ENCODE assay signal across 16 mouse cellular contexts in genomic region chr10:83129624-83130218, GRCm38 (mm10).
DNase-seq lines count a peak whose midpoint lies in the region; ATAC-seq and TF ChIP-seq lines count a peak whose summit lies in the region.
"Had no signal": no experiment of that assay in that cellular context is flagged by ENCODE, and none has a peak within 500 bp of the region (broad histone marks: within the 10 kb centered on the region; RNA-seq: fewer than 3 reads in every experiment).

No protein-coding gene starts in this region.

- no peaks in the 10 kb centered on the region for H3K4me1 ChIP-seq in lung, embryonic 14.5 days (ENCODE audit: insufficient read depth)
- H3K4me1 ChIP-seq in limb, embryonic 12.5 days (replicated peaks) = peaks cover 71% of the 10 kb centered on the region
- peaks cover 54% of the 10 kb centered on the region for H3K4me1 ChIP-seq in hindbrain, embryonic 13.5 days (replicated peaks)

- H3K27ac ChIP-seq in lung, embryonic 14.5 days (ENCODE audit: low read depth) = peak overlapping the region; percentile 60; the same call in 1 of the 2 replicates
- peak overlapping the region; percentile 92 for H3K27ac ChIP-seq in limb, embryonic 12.5 days
- H3K27ac ChIP-seq in left cerebral cortex, adult 2 months = no peak overlapping the region
- H3K27ac ChIP-seq in hindbrain, embryonic 13.5 days = no peak overlapping the region
- H3K27ac ChIP-seq: heart, embryonic 15.5 days; macrophage; midbrain, embryonic 15.5 days had no signal

- intact Hi-C loops in left cerebral cortex, adult 2 months (cut with DNase I) = loop anchor here (5.0 kb wide), 1 partner anchor 53 kb away; no protein-coding TSS in a partner anchor
- intact Hi-C loops in heart, postnatal 10 days (cut with DNase I) = no loop called here

- H3K36me3 ChIP-seq in lung, embryonic 14.5 days (ENCODE audit: insufficient read depth) = no peaks in the 10 kb centered on the region
- H3K36me3 ChIP-seq in limb, embryonic 12.5 days = no peaks in the 10 kb centered on the region
- H3K36me3 ChIP-seq in hindbrain, embryonic 13.5 days = no peaks in the 10 kb centered on the region
- H3K36me3 ChIP-seq: heart, embryonic 15.5 days; hindbrain, embryonic 15.5 days; midbrain, embryonic 15.5 days had no signal

- no peak for DNase-seq in lung, embryonic 14.5 days
- DNase-seq in lung, postnatal 25 days (ENCODE audit: low spot score) = no peak
- DNase-seq in CD4-positive helper T cell, adult 2 months (ENCODE audit: low read depth, low spot score) = peak; percentile 35
- no peak for DNase-seq in left cerebral cortex, adult 2 months (ENCODE audit: extremely low spot score in 1 of 2, low spot score in 2 of 2)
- DNase-seq in heart, postnatal 10 days = no peak
- DNase-seq: adrenal gland, postnatal 36 days; cerebellum, postnatal 10 days; heart, adult 18-20 months; kidney, adult 18-20 months had no signal

- TF ChIP-seq CTCF in lung, embryonic 14.5 days (IDR thresholded peaks at IDR 0.05; ENCODE audit: low read depth) = no peak
- no peak for TF ChIP-seq CTCF in left cerebral cortex, adult 2 months (IDR thresholded peaks at IDR 0.05)

- H3K4me2 ChIP-seq in lung, embryonic 14.5 days = no peak overlapping the region
- H3K4me2 ChIP-seq in limb, embryonic 12.5 days = no peak overlapping the region
- no peak overlapping the region for H3K4me2 ChIP-seq in hindbrain, embryonic 13.5 days
- H3K4me2 ChIP-seq: heart, embryonic 15.5 days; hindbrain, embryonic 15.5 days; midbrain, embryonic 15.5 days had no signal

- WGBS in lung, embryonic 14.5 days = 54% methylated on average over 8 of the region's 8 CpGs
- 78% methylated on average over 8 of the region's 8 CpGs for WGBS in limb, embryonic 12.5 days
- WGBS in hindbrain, embryonic 13.5 days = 45% methylated on average over 8 of the region's 8 CpGs

- H3K9me3 ChIP-seq in lung, embryonic 14.5 days (ENCODE audit: low read depth, low read length) = no peaks in the 10 kb centered on the region
- H3K9me3 ChIP-seq in limb, embryonic 12.5 days = no peaks in the 10 kb centered on the region
- H3K9me3 ChIP-seq in hindbrain, embryonic 13.5 days = no peaks in the 10 kb centered on the region
- H3K9me3 ChIP-seq: heart, embryonic 15.5 days; hindbrain, embryonic 15.5 days; midbrain, embryonic 15.5 days had no signal

- ATAC-seq in lung, embryonic 14.5 days (ENCODE audit: insufficient read depth) = no peak
- ATAC-seq in activated CD4-positive, CD25-positive, alpha-beta regulatory T cell, adult 4 months = peak; percentile 32
- ATAC-seq in limb, embryonic 12.5 days (ENCODE audit: insufficient number of reproducible peaks, insufficient read depth, low FRiP score, low TSS enrichment, low read depth) = no peak
- no peak for ATAC-seq in hindbrain, embryonic 13.5 days (ENCODE audit: low FRiP score)

- no peak overlapping the region for H3K9ac ChIP-seq in lung, embryonic 14.5 days
- no peak overlapping the region for H3K9ac ChIP-seq in limb, embryonic 12.5 days (replicated peaks)
- H3K9ac ChIP-seq in hindbrain, embryonic 13.5 days = no peak overlapping the region
- H3K9ac ChIP-seq: heart, embryonic 15.5 days; hindbrain, embryonic 15.5 days; midbrain, embryonic 15.5 days had no signal

- H3K27me3 ChIP-seq in lung, embryonic 14.5 days (ENCODE audit: insufficient read depth, low read length) = no peaks in the 10 kb centered on the region
- H3K27me3 ChIP-seq in limb, embryonic 12.5 days = peaks cover 9% of the 10 kb centered on the region; the same call in 1 of the 2 replicates
- 0 out of 2 replicates have a peak, but pooled peaks cover 5% of the 10 kb centered on the region for H3K27me3 ChIP-seq in hindbrain, embryonic 13.5 days
- H3K27me3 ChIP-seq: heart, embryonic 15.5 days; hindbrain, embryonic 15.5 days; midbrain, embryonic 15.5 days had no signal

- no peak overlapping the region for H3K4me3 ChIP-seq in lung, embryonic 14.5 days (ENCODE audit: low read depth, low read length)
- no peak overlapping the region for H3K4me3 ChIP-seq in limb, embryonic 12.5 days (replicated peaks)
- no peak overlapping the region for H3K4me3 ChIP-seq in left cerebral cortex, adult 2 months
- no peak overlapping the region for H3K4me3 ChIP-seq in hindbrain, embryonic 13.5 days
- H3K4me3 ChIP-seq: heart, embryonic 15.5 days; hindbrain, embryonic 15.5 days; midbrain, embryonic 15.5 days had no signal

Comparison
In these comparisons a context has a peak if more than half of its experiments do, and no peak if none do; other contexts are left out.
1. H3K27ac ChIP-seq: peak in lung, embryonic 14.5 days (single experiment) and limb, embryonic 12.5 days (single experiment); none in left cerebral cortex, adult 2 months (single experiment) and hindbrain, embryonic 13.5 days (single experiment).